7 mouse cellular contexts compared by ENCODE assay signal in genomic region chr6:29397575-29397974, GRCm38 (mm10). TPM values are rescaled to one million over a fixed set of nuclear protein-coding genes. Genes with fewer than 3 reads are reported as not detected.
DNase-seq lines count a peak whose midpoint lies in the region; ATAC-seq and TF ChIP-seq lines count a peak whose summit lies in the region.

No protein-coding gene starts in this region.

- ATAC-seq in embryonic facial prominence, embryonic 14.5 days (ENCODE audit: low read depth): peak; percentile 67
- no peak for ATAC-seq in midbrain, embryonic 16.5 days
- no peak for ATAC-seq in erythroblast, adult 5-6 weeks (replicated peaks; ENCODE audit: low FRiP score, poor library complexity, severe bottlenecking)

- peak overlapping the region; percentile 69; the same call in 1 of the 2 replicates for H3K4me3 ChIP-seq in ES-Bruce4 (ENCODE audit: low read depth, low read length)
- peak overlapping the region; percentile 70 for H3K4me3 ChIP-seq in embryonic facial prominence, embryonic 14.5 days (ENCODE audit: low read depth, low read length)
- peak overlapping the region; percentile 61 for H3K4me3 ChIP-seq in midbrain, embryonic 16.5 days (ENCODE audit: low read depth, low read length)

- peak overlapping the region; percentile 90 for H3K4me2 ChIP-seq in embryonic facial prominence, embryonic 14.5 days (ENCODE audit: low read depth, low read length)
- peak overlapping the region; percentile 77 for H3K4me2 ChIP-seq in midbrain, embryonic 16.5 days (ENCODE audit: low read length)

- no peak overlapping the region for H3K27ac ChIP-seq in ES-Bruce4 (ENCODE audit: insufficient read depth, low read length)
- H3K27ac ChIP-seq in embryonic facial prominence, embryonic 14.5 days (replicated peaks; ENCODE audit: low read depth, low read length): 0 out of 2 replicates have a peak overlapping the region, but pooled peaks have one; percentile 44
- H3K27ac ChIP-seq in midbrain, embryonic 16.5 days (ENCODE audit: low read length): peak overlapping the region; percentile 58

- TF ChIP-seq CTCF in ES-Bruce4 (IDR thresholded peaks at IDR 0.05; ENCODE audit: low read depth, low read length): no peak

- 9% methylated on average over 6 of the region's 6 CpGs for WGBS in embryonic facial prominence, embryonic 14.5 days
- WGBS in midbrain, embryonic 16.5 days: 5% methylated on average over 6 of the region's 6 CpGs

- H3K9ac ChIP-seq in ES-Bruce4 (ENCODE audit: low read depth, poor library complexity, severe bottlenecking): no peak overlapping the region; the same call in 1 of the 2 replicates
- peak overlapping the region; percentile 77 for H3K9ac ChIP-seq in embryonic facial prominence, embryonic 14.5 days (ENCODE audit: low read depth, low read length)
- peak overlapping the region; percentile 77 for H3K9ac ChIP-seq in midbrain, embryonic 16.5 days (ENCODE audit: low read depth, low read length)

- H3K4me1 ChIP-seq in ES-Bruce4 (ENCODE audit: control insufficient read depth, insufficient read depth, low read length): no peaks in the 10 kb centered on the region
- peaks cover 16% of the 10 kb centered on the region for H3K4me1 ChIP-seq in embryonic facial prominence, embryonic 14.5 days (ENCODE audit: control insufficient read depth, insufficient read depth, low read length)
- peaks cover 8% of the 10 kb centered on the region for H3K4me1 ChIP-seq in midbrain, embryonic 16.5 days (ENCODE audit: control insufficient read depth, insufficient read depth, low read length)

- TF ChIP-seq POLR2A in ES-Bruce4 (IDR thresholded peaks at IDR 0.05; ENCODE audit: insufficient read depth, low read length): no peak

- no peak for TF ChIP-seq EP300 in ES-Bruce4 (IDR thresholded peaks at IDR 0.05; ENCODE audit: insufficient read depth, low read depth, low read length)

- no peaks in the 10 kb centered on the region for H3K27me3 ChIP-seq in ES-Bruce4 (ENCODE audit: control insufficient read depth, insufficient read depth, low read length, poor library complexity, severe bottlenecking)
- peaks cover 16% of the 10 kb centered on the region for H3K27me3 ChIP-seq in embryonic facial prominence, embryonic 14.5 days (replicated peaks; ENCODE audit: control insufficient read depth, insufficient read depth, low read length)
- H3K27me3 ChIP-seq in midbrain, embryonic 16.5 days (ENCODE audit: control insufficient read depth, insufficient read depth, low read depth, low read length): no peaks in the 10 kb centered on the region; the same call in 1 of the 2 replicates

- no peaks in the 10 kb centered on the region for H3K36me3 ChIP-seq in ES-Bruce4 (ENCODE audit: control insufficient read depth, insufficient read depth, low read length, poor library complexity, severe bottlenecking)
- no peaks in the 10 kb centered on the region; the same call in 1 of the 2 replicates for H3K36me3 ChIP-seq in embryonic facial prominence, embryonic 14.5 days (ENCODE audit: control insufficient read depth, insufficient read depth, low read length)
- no peaks in the 10 kb centered on the region for H3K36me3 ChIP-seq in midbrain, embryonic 16.5 days (ENCODE audit: control insufficient read depth, insufficient read depth, low read length)

- peak; percentile 71 for DNase-seq in Muller cell, postnatal 12 days (ENCODE audit: inconsistent ontology term)
- DNase-seq in embryonic facial prominence, embryonic 14.5 days (ENCODE audit: low spot score): peak; percentile 67
- DNase-seq in kidney, postnatal 4 days: peak; percentile 38 to 57
- DNase-seq in thymus, postnatal 0 days (ENCODE audit: low spot score): no peak

- H3K9me3 ChIP-seq in ES-Bruce4 (replicated peaks; ENCODE audit: control insufficient read depth, insufficient read depth, low read length, poor library complexity, severe bottlenecking): no peaks in the 10 kb centered on the region
- no peaks in the 10 kb centered on the region for H3K9me3 ChIP-seq in embryonic facial prominence, embryonic 14.5 days (ENCODE audit: control insufficient read depth, low read length)
- no peaks in the 10 kb centered on the region for H3K9me3 ChIP-seq in midbrain, embryonic 16.5 days (replicated peaks; ENCODE audit: control insufficient read depth, low read length, poor library complexity, severe bottlenecking)

RNA-seq across cellular contexts. Expression of gene Ccdc136, which starts 1.5 kb away (rescaled TPM):
- polyA plus RNA-seq in ES-Bruce4 (2011; ENCODE audit: insufficient read depth, insufficient read length, low read depth, missing spikeins): 22.7 and 28.4 TPM in 2 replicates
- 19.5 and 21.3 TPM in 2 replicates for polyA plus RNA-seq in embryonic facial prominence, embryonic 14.5 days (2014; fragmentation: Nextera tagmentation; extraction: Ambion mirVana)
- 38.6 and 46.5 TPM in 2 replicates for polyA plus RNA-seq in midbrain, embryonic 16.5 days (2015; fragmentation: Nextera tagmentation; extraction: Ambion mirVana)
- total RNA-seq in erythroblast, adult 5-6 weeks (2015; ENCODE audit: low replicate concordance): not detected in 2 replicates
- total RNA-seq in erythroblast, adult 5-6 weeks (2017; ENCODE audit: low replicate concordance): not detected in 2 replicates
- 1.8 and 2.5 TPM in 2 replicates for polyA plus RNA-seq in thymus, postnatal 0 days (2015; fragmentation: Nextera tagmentation; extraction: Ambion mirVana)

RNA-seq across cellular contexts. Expression of gene Opn1sw, which starts 9.3 kb away (rescaled TPM):
- polyA plus RNA-seq in ES-Bruce4 (2011; ENCODE audit: insufficient read depth, insufficient read length, low read depth, missing spikeins): not detected in 2 replicates
- 0.96 and 1.3 TPM in 2 replicates for polyA plus RNA-seq in embryonic facial prominence, embryonic 14.5 days (2014; fragmentation: Nextera tagmentation; extraction: Ambion mirVana)
- 0.23 and 0.34 TPM in 2 replicates for polyA plus RNA-seq in midbrain, embryonic 16.5 days (2015; fragmentation: Nextera tagmentation; extraction: Ambion mirVana)
- total RNA-seq in erythroblast, adult 5-6 weeks (2015; ENCODE audit: low replicate concordance): not detected in 2 replicates
- not detected in 2 replicates for total RNA-seq in erythroblast, adult 5-6 weeks (2017; ENCODE audit: low replicate concordance)
- polyA plus RNA-seq in thymus, postnatal 0 days (2015; fragmentation: Nextera tagmentation; extraction: Ambion mirVana): 0.15 and 0.17 TPM in 2 replicates

RNA-seq across cellular contexts. Expression of gene Flnc, which starts 35.5 kb away (rescaled TPM):
- 37.2 and 39.8 TPM in 2 replicates for polyA plus RNA-seq in ES-Bruce4 (2011; ENCODE audit: insufficient read depth, insufficient read length, low read depth, missing spikeins)
- 39.2 and 39.7 TPM in 2 replicates for polyA plus RNA-seq in embryonic facial prominence, embryonic 14.5 days (2014; fragmentation: Nextera tagmentation; extraction: Ambion mirVana)
- polyA plus RNA-seq in midbrain, embryonic 16.5 days (2015; fragmentation: Nextera tagmentation; extraction: Ambion mirVana): 2.0 and 2.2 TPM in 2 replicates
- total RNA-seq in erythroblast, adult 5-6 weeks (2015; ENCODE audit: low replicate concordance): not detected in 2 replicates
- total RNA-seq in erythroblast, adult 5-6 weeks (2017; ENCODE audit: low replicate concordance): not detected in 2 replicates
- polyA plus RNA-seq in thymus, postnatal 0 days (2015; fragmentation: Nextera tagmentation; extraction: Ambion mirVana): 0.17 and 0.35 TPM in 2 replicates

RNA-seq across cellular contexts. Expression of gene Calu, which starts 49.7 kb away (rescaled TPM):
- 269 and 284 TPM in 2 replicates for polyA plus RNA-seq in ES-Bruce4 (2011; ENCODE audit: insufficient read depth, insufficient read length, low read depth, missing spikeins)
- polyA plus RNA-seq in embryonic facial prominence, embryonic 14.5 days (2014; fragmentation: Nextera tagmentation; extraction: Ambion mirVana): 575 and 595 TPM in 2 replicates
- 160 and 163 TPM in 2 replicates for polyA plus RNA-seq in midbrain, embryonic 16.5 days (2015; fragmentation: Nextera tagmentation; extraction: Ambion mirVana)
- total RNA-seq in erythroblast, adult 5-6 weeks (2015; ENCODE audit: low replicate concordance): 23.1 and 25.1 TPM in 2 replicates
- 34.1 and 52.3 TPM in 2 replicates for total RNA-seq in erythroblast, adult 5-6 weeks (2017; ENCODE audit: low replicate concordance)
- polyA plus RNA-seq in thymus, postnatal 0 days (2015; fragmentation: Nextera tagmentation; extraction: Ambion mirVana): 106 and 118 TPM in 2 replicates

Comparison
In these comparisons a context has a peak if more than half of its experiments do, and no peak if none do; other contexts are left out.
1. RNA of gene Flnc, which starts 35.5 kb away (polyA plus RNA-seq): 39.2 to 39.7 TPM in embryonic facial prominence, embryonic 14.5 days and 37.2 to 39.8 TPM in ES-Bruce4; 2.0 to 2.2 TPM in midbrain, embryonic 16.5 days and 0.17 to 0.35 TPM in thymus, postnatal 0 days; every median in the first group is over 10 times any median in the second.
2. Peak in every context shown above with its lines, with median percentiles within 50 percentile points of each other: H3K4me3 ChIP-seq.